Mouse (Mus musculus): ENCODE results near the gene Gtf2ird2. TPM values are rescaled to one million over a fixed set of nuclear protein-coding genes. Genes with fewer than 3 reads are reported as not detected.
A peak's percentile ranks its signal among the peaks of the same experiment; 100 is the strongest.

Gene Gtf2ird2
- total RNA-seq (2017): 9.5 and 13.1 TPM in 2 replicates

DNA sequence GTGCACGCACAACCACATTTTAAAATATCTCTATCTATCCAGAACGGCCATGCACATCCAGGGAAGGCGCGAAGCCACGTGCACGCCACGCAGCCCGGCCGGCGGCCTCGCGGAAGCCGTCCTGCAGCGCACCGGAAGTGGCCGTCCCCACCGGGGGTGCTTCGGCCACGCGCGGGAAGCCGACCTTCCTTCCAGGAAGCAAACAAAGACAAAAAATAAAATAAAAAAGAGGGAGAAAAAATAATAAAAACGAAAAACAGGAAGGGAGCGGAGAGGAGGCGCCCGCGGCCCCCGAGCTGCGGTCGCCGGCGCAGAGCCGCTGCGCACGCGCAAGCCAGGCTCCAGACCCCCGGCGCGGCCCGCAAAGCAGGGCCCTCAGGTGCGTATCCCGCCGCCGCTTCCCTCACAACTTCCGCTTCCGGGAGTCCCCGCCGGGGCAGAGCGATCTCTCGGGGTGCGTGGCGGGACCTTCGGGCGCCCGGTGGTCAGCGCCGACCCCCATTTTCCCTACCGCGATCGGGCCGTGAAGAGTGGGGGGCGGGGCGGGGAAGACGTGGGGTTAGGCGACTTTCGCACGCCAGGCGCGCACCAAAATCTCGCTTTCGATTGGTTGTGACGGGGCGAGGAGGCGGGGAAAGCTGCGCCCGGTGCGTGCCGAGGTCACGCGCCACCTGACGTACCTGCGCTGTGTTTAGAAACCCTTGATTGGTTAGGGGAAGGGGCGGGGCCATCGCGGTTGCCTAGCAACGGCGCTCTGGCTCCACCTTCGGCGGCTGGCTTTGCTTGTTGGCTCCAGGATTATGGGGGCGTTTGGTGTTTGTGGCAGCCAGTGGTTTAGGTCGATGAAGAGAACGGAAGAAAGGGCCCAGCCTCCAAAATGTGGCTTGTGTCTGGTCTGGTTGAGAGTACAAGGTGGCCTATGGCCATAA is at the start of gene Gtf2ird2:
Gene Gtf2ird2, plus strand, starts transcription at position 140 of the 929 bp plus-strand sequence.
- ATAC-seq (ENCODE audit: extremely low read depth, insufficient number of reproducible peaks, low FRiP score, poor library complexity, severe bottlenecking): peak; percentile 93

DNA sequence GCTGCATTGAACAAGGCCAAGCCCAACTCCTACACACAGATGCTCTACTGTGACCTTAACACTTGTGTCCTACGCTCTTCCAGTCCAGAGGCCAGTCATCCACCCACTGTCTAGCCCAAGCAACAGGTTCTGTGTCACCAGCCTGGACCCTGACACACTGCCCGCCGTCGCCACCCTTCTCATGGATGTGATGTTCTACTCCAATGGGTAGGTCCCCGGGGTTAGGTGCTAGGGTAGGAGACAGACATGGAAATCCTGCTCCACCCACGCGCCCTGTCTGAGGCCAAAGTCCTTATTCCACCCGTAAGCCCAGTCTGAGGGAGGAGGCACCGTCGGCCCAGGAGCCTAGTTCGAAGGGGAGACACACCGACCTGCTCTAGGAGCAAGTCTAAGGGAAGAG is 47.8 kb upstream of the Gtf2ird2 start:
- no peak for ATAC-seq (ENCODE audit: extremely low read depth, insufficient number of reproducible peaks, low FRiP score, poor library complexity, severe bottlenecking)

DNA sequence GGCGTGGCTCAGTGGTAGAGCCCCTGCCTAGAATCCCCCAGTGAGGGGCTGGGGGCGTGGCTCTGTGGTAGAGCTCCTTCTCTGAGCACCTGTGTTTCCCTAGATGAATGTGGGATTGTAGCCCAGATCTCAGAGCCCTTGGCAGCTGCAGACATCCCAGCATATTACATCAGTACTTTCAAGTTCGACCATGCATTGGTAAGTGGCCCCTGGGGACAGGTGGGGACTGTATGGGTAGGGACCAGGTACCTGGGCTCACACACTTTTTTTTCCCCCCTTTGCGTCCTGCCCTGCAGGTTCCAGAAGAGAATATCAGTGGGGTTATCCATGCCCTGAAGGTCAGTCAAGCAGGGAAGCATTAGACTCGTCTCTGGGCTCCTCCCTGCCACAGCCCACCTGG is 45.9 kb upstream of the Gtf2ird2 start:
- no peak for ATAC-seq (ENCODE audit: extremely low read depth, insufficient number of reproducible peaks, low FRiP score, poor library complexity, severe bottlenecking)

DNA sequence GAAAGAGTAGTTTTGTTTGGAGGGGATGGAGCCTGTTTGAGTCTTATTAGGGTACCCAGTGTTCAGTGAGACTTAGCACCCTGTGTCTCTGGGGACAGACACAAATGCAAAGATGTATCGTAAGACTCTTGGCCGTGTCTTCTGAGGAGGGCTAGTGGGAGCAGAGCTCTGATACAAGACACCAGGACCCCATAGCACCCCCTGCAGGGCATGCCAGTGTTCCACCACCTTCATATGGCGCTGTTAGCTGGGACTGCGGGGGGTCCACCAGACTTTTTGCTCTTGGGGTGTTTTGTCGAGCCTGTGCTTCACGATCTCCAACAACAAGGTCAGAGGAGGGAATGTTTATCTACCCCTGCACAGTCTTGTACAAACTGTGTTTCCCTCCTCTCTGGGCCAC is 44.4 kb upstream of the Gtf2ird2 start:
- ATAC-seq (ENCODE audit: extremely low read depth, insufficient number of reproducible peaks, low FRiP score, poor library complexity, severe bottlenecking): no peak

DNA sequence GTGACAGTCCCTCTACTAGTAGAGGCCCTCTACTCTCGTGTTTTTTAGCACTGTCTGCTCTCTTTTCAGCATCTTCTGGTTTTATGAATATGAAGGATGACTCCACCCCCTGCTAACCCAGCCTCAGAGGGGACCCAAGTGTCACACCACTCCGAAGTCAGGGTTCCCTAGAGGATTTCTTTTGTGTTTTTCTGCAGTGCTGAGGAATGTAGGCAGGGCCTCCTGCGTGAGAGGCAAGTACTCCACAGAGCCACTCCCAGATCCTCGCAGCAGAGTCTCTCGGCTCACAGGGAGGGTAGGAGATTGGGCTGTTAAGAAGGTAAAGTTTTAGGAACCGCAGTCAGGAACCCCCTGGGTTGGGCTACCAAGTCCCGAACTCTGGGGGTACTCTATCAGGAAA is 42.6 kb upstream of the Gtf2ird2 start:
- no peak for ATAC-seq (ENCODE audit: extremely low read depth, insufficient number of reproducible peaks, low FRiP score, poor library complexity, severe bottlenecking)

DNA sequence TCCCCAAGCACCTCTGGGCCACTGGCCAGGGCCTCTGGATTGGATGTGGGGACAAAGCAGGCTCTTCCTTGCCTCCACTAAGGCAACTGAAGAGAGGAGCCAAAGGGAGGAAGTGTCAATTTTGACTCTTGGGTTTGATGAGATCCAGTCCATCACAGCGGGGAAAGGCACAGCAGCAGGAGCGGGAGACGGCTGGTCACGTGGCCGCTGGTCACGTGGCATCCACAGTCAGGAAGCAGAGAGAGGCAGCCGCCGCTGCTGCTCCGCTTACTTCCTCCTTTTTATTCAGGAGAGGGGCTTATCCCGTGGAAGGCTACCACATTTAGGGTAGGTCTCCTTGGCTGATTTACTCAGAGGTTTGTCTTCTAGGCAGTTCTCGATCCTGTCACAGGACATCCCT is 41.4 kb upstream of the Gtf2ird2 start:
- ATAC-seq (ENCODE audit: extremely low read depth, insufficient number of reproducible peaks, low FRiP score, poor library complexity, severe bottlenecking): no peak

DNA sequence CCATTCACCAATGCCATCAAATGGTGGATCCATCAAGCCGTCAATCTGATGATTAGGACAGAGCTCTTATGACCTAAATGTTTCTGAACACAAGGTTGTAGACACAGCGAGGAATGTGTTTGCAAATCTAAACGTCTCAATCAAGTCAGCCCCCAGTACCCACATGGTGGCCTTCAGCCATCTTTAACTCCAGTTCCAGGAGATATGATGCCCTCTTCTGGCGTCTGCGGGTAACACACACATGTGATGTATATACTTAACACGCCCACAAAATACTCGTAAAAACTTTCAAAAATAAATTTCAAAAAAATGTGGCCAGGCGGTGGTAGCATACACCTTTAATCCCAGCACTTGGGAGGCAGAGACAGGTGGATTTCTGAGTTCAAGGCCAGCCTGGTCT is 38.8 kb upstream of the Gtf2ird2 start:
- ATAC-seq (ENCODE audit: extremely low read depth, insufficient number of reproducible peaks, low FRiP score, poor library complexity, severe bottlenecking): no peak

DNA sequence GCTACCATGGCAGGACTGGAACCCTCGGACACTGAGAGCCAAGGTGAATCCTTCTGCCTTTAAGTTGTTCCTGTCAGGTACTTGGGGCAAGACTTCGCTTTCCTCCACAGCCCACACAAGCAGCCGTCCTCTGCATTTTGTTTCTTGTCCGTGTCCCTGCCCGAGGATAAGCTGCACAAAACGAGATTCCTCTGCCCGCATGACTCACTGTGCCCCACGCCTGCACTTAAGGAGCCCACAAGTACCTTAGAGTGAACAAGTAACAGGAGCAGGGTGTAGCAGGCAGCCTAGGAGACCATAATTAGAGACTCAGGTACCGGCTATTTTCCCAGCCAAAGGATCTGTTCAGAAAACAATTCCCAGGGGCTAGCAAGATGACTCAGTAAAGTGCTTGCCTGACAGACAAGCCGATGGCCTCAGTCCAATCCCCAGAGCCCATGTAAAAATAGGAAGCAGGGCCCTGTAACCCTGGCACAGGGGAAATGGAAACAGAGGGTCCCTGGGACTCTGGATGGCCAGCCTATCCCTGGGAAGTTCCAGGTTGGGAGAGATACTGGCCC is 36.5 kb upstream of the Gtf2ird2 start:
- no peak for ATAC-seq (ENCODE audit: extremely low read depth, insufficient number of reproducible peaks, low FRiP score, poor library complexity, severe bottlenecking)

DNA sequence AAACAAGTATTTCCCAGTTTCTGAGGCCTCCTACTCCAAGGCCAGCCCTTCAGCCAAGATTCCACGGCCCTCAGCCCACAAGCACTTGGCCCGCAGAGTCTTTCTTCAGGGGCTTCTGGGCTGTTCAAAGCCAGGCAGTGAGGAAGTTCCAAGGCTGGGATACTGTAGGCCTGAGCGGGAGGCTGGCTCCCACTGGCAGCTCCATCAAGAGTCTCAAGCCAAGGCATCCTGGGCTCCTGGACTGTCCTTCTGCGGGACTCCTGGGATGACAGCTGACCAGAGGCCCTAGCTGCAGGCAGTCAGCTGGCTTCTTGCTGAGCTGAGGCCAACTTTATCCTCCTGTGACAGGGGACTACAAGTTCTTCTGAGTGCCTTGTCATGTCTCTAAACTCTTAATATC is 35.7 kb upstream of the Gtf2ird2 start:
- no peak for ATAC-seq (ENCODE audit: extremely low read depth, insufficient number of reproducible peaks, low FRiP score, poor library complexity, severe bottlenecking)

DNA sequence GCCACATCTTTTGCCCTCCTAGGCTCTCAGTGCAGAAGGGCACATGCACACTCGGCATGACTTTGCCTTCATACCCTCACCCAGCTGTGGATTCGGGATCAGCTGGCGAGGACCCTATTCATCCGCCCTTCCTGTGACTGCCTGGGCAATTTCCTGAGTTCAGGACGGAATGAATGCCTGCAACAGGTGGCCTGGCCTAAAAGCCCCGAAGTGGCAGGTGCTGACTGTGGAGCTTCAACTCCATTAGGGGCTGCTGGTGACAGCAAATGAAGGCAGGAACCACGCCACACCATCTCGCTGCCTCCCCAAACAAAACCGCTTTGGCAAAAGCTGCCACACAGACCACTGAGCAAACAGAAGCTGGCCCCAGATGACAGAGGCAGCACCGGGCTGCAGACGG is 31.9 kb upstream of the Gtf2ird2 start:
- no peak for ATAC-seq (ENCODE audit: extremely low read depth, insufficient number of reproducible peaks, low FRiP score, poor library complexity, severe bottlenecking)

DNA sequence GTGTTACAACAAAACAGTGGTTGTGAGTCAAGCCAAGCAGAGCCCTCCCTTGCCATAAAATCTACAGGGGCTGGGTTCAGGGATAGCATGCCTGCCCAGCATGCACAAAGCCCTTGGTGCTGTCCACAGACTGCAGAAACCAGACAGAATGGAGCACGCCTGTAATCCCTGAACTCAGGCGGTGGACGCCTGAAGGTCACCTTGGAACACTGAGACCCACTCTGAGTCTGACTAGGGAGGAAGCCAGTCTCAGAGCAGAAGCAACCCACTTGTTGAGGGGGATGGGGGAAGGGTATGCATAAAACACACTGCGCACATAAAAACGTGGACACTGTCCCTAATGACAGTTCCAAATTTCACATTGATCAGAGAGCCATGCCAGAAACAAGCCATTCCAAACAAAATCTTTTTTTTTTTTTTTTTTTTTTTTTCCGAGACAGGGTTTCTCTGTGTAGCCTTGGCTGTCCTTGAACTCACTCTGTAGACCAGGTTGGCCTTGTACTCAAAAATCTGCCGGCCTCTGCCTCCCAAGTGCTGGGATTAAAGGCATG is 27.8 kb upstream of the Gtf2ird2 start:
- no peak for ATAC-seq (ENCODE audit: extremely low read depth, insufficient number of reproducible peaks, low FRiP score, poor library complexity, severe bottlenecking)

DNA sequence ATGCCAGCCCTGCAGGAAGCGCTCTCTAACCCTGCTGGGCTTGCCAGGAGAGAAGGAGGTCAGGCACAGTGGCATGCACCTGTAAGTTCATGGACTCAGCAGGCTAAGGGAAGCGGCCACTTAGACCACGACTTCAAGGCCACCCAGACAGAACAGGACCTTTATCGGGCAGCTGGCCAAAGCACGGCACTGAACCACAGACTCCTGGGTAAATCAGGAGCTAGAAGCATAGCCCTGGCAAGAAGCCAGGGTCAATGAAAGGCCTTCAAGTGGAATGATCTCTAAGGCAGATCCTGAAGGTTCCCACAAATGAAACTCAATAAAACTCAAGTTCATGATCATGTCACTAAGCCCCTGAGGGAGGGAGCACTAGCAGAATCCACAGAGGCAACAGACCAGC is 19.1 kb upstream of the Gtf2ird2 start:
- no peak for ATAC-seq (ENCODE audit: extremely low read depth, insufficient number of reproducible peaks, low FRiP score, poor library complexity, severe bottlenecking)

DNA sequence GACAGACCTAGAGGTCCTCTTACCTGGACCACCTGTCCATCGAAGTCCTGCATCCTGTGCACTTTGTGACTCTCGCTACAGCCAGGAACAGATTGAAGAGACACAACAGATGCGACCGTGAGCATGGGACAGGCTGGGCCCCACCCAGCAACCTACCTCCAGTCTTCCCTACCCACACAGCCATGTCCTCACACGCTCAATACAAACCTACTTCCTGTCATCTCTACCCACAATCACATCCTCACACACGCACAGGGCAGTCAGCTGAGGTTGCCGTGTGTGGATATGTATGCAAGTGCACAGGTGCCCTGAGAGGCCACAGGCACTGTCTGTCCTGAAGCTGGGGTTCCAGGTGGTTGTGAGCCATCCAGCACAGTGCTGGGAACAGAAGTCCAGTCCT is 17.2 kb upstream of the Gtf2ird2 start:
- no peak for ATAC-seq (ENCODE audit: extremely low read depth, insufficient number of reproducible peaks, low FRiP score, poor library complexity, severe bottlenecking)

DNA sequence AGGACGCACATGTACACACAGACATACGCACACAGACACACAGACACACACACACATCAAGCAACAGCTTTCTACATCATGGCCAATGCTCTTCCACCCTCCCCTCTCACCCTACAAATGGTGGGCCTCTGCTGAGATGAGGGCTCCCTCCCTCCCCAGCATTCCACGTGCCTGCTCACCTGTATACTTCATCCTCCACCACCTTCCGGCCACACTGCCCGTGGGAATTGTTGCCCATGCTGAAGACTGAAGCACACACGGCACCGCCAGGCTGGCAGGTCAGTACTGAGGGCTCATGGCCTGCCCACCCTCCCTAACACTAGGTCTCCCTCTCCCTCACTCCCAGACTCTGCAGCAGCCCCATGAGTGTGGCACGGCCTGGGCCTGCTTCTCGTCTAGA is 15.8 kb upstream of the Gtf2ird2 start:
- ATAC-seq (ENCODE audit: extremely low read depth, insufficient number of reproducible peaks, low FRiP score, poor library complexity, severe bottlenecking): no peak

DNA sequence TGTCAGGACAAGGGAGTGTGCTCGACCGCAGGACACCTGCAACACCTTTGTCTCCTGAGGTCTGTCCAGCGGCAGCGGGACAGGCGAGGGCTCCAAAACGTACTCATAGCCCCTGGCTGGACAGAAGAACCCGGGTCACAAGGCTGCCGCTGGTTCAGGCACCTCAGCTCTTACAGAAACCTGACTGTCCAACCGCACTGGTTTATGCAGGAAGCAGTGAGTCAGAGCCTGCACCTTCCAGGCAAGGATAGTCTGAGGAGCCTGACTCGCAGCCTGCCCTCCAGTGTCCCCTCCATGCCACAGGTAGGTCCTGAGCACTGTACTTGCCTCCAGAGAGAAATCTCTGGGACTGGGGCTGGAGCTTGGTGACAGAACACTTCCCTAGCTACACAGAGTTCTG is 14.6 kb upstream of the Gtf2ird2 start:
- ATAC-seq (ENCODE audit: extremely low read depth, insufficient number of reproducible peaks, low FRiP score, poor library complexity, severe bottlenecking): no peak

DNA sequence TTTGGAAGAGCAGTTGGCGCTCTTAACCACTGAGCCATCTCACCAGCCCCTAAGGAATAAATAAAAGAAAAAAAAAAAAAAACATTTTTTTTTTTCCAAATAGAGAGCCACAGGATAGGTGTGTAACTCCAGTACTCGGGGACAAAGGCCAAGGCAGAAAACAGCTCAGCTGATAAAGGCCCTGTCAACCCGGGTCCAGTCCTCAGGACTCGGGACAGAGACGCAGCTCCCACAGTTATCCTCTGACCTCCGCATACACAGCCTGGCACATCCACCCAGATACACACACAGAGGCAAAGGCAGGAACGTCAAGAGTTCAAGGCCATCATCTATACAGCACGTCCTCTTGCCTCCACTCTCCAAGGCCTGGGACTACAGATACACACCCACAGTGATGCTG is 13.7 kb upstream of the Gtf2ird2 start:
- ATAC-seq (ENCODE audit: extremely low read depth, insufficient number of reproducible peaks, low FRiP score, poor library complexity, severe bottlenecking): no peak

DNA sequence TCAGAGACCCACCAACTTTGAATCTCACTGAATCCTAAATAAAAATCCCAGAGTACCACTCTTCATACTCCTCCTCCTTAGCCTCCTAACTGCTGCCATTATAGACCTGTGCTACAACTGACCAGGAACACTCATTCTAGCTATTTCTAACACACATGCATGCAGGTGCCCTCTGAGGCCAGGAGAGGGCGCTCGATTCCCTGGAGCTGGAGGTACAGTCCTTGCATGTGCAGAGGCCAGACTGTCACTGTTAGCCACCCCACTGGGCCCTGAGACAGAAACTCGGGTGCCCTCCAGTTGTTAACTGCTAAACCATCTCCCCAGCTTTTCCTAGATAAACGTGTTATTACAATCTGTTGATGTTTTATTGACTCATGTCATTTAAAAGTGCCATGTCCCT is 10.6 kb upstream of the Gtf2ird2 start:
- ATAC-seq (ENCODE audit: extremely low read depth, insufficient number of reproducible peaks, low FRiP score, poor library complexity, severe bottlenecking): no peak

DNA sequence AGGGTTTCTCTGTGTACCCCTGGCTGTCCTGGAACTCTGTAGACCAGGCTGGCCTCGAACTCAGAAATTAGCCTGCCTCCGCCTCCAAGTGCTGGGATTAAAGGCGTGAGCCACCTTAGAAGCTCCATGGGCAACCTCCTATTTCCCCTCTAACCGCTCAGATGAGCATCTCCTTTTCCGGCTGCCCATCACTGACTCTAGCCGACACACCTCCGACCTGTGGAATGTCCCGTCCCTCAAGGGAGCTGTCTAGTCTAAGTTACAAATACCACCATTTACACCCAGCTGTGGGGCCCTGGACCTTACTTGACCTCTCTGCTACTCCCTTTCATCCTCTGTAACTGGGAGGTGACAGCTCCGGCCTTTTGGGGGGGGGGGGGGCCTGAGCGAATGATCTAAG is 8.1 kb upstream of the Gtf2ird2 start:
- no peak for ATAC-seq (ENCODE audit: extremely low read depth, insufficient number of reproducible peaks, low FRiP score, poor library complexity, severe bottlenecking)

DNA sequence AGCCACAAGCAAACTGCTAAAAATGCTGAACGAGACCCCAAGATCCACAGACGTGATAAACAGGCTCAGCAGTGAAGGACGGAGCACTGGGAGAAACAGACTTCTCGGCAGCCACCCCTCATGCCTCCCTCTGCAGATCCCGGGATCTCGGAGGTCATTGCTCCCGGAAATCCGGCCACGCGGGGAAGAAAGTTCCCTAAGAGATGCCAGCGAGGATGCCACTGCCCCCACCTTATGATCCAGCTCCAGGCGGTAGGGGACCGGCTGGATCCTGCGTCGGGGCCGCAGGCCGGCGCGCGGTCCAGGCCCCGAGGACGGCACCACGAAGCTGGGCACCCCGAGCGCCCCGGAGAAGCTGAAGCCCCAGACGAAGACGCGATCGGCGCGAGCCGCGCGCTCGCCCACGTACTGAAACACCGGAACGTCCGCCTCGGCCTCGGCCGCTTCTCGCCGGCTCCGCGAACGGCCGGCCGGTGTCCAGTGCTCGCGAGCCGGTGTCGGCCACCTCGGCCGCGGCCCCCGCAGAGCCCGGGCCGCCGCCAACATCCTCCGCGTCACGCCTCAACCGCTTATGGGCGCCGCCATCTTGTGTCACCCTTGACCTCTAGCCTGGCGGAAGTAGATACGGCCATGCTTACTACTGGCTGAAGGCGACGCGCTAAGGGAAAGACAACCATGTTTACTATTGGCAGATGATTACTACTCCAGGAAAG is 7.5 kb upstream of the Gtf2ird2 start, which contains the start of gene Rcc1l:
Gene Rcc1l, minus strand, starts transcription at position 606 of the 713 bp plus-strand sequence.
- ATAC-seq (ENCODE audit: extremely low read depth, insufficient number of reproducible peaks, low FRiP score, poor library complexity, severe bottlenecking): peak; percentile 94

DNA sequence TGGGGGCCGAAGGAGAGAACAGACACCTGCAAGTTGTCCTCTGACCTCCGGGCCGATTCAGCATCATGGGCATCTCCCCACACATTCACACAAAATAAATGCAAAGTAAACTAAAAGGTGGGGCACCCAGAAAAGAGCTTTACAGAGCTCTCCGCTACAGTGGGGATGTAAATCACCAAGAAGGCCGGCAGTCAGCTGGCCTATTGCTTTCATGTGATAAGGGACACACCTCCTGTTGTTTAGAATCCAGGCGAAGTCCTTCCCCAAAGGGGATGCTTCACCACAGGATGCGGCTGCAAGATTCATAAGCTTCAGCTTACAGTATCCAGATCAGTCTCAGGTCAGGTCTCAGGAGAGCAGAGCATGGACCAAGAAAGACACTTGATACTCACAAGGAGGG is 5.3 kb upstream of the Gtf2ird2 start:
- ATAC-seq (ENCODE audit: extremely low read depth, insufficient number of reproducible peaks, low FRiP score, poor library complexity, severe bottlenecking): no peak
